ENCODE assay signal across 8 mouse cellular contexts in the genomic region with DNA sequence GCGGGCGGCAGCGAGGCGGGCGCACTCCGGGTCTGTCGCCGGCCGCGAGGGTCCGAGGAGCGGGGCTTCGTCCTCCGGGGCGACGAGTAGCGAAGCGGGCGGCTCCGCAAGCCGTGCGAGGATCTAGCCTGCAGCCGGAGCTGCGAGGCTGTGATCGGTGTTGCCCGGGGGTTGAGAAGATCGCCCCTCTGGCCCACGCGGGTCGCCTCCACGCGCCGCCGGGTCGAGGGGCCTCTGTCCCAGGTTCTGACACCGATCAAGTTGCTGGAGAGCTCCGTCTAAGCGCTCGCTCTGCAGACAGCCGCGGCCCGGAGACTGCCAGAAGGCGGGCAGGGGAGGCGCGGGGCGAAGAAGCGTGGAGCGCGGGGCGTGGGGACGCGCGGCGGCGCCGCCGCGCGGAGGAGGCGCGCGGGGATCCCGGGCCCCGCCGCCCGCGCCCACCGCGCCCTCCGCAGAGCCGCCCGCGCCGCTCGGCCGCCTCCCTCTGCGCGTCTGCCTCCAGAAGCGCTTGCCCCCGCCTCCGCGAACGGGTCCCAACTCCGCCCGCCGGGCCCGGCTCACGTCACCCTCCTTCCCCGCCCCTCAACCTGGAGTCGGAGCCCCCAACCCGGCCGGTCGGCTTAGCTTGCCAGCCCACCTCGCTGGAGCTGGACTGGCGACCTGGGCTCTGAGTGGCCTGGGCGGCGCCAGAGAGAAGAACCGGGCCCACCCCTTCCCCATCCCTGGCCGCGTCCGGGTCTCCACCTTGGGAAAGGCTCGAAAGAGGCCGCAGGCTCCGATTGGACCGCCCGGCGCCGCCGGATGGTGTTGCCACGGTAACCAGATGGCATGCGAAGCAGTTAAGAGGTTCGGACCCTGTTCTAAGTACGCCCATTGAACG. TPM values are rescaled to one million over a fixed set of nuclear protein-coding genes. Genes with fewer than 3 reads are reported as not detected.
A peak's percentile ranks its signal among the peaks of the same experiment; 100 is the strongest.
DNase-seq lines count a peak whose midpoint lies in the region; ATAC-seq and TF ChIP-seq lines count a peak whose summit lies in the region.

A gene (minus strand): TSS at position 353 of the 880 bp plus-strand sequence.

- 0 out of 2 replicates have a peak, but pooled peaks have one; percentile 9 for ATAC-seq in kidney, postnatal 0 days (replicated peaks; ENCODE audit: low FRiP score, low read depth)
- peak; percentile 27; the same call in 1 of the 2 replicates for ATAC-seq in limb, embryonic 11.5 days (ENCODE audit: insufficient number of reproducible peaks, low FRiP score, low TSS enrichment, low read depth)
- no peak for ATAC-seq in CD4-positive, CD25-positive, alpha-beta regulatory T cell, adult 4 months

- TF ChIP-seq CTCF in kidney, postnatal 0 days (IDR thresholded peaks at IDR 0.05; ENCODE audit: low read depth) = no peak

- H3K9ac ChIP-seq in kidney, postnatal 0 days (ENCODE audit: low read depth, low read length) = peak within 1 kb of the TSS; percentile 47
- peak within 1 kb of the TSS; percentile 45 for H3K9ac ChIP-seq in limb, embryonic 11.5 days (ENCODE audit: low read length)

- peaks cover 13% of the 10 kb centered on the region for H3K4me1 ChIP-seq in kidney, postnatal 0 days (replicated peaks; ENCODE audit: insufficient read depth, low read length)
- peaks cover 25% of the 10 kb centered on the region for H3K4me1 ChIP-seq in limb, embryonic 11.5 days (ENCODE audit: control insufficient read depth, insufficient read depth, low read length)

- H3K4me2 ChIP-seq in kidney, postnatal 0 days (ENCODE audit: low read length) = peak within 1 kb of the TSS; percentile 66
- peak within 1 kb of the TSS; percentile 93 for H3K4me2 ChIP-seq in limb, embryonic 11.5 days (ENCODE audit: low read depth, severe bottlenecking)

- peak within 1 kb of the TSS; percentile 40 for H3K4me3 ChIP-seq in kidney, postnatal 0 days (replicated peaks; ENCODE audit: low read depth, low read length)
- H3K4me3 ChIP-seq in limb, embryonic 11.5 days (ENCODE audit: low read depth, low read length) = peak within 1 kb of the TSS; percentile 43

- H3K9me3 ChIP-seq in kidney, postnatal 0 days (replicated peaks; ENCODE audit: low read length) = no peaks in the 10 kb centered on the region
- no peaks in the 10 kb centered on the region for H3K9me3 ChIP-seq in limb, embryonic 11.5 days (ENCODE audit: control insufficient read depth, low read length)

- no peak within 1 kb of the TSS for H3K27ac ChIP-seq in kidney, postnatal 0 days
- H3K27ac ChIP-seq in limb, embryonic 11.5 days (replicated peaks; ENCODE audit: low read depth, low read length) = no peak within 1 kb of the TSS

- no peaks in the 10 kb centered on the region for H3K36me3 ChIP-seq in kidney, postnatal 0 days (ENCODE audit: insufficient read depth, low read length)
- no peaks in the 10 kb centered on the region for H3K36me3 ChIP-seq in limb, embryonic 11.5 days (ENCODE audit: control insufficient read depth, insufficient read depth, low read length)

- H3K27me3 ChIP-seq in kidney, postnatal 0 days (ENCODE audit: insufficient read depth, low read length) = peaks cover 60% of the 10 kb centered on the region
- H3K27me3 ChIP-seq in limb, embryonic 11.5 days (ENCODE audit: control insufficient read depth, insufficient read depth, low read length) = peaks cover 52% of the 10 kb centered on the region

- WGBS in kidney, postnatal 0 days = under 1% methylated on average over 86 of the region's 114 CpGs
- under 1% methylated on average over 67 of the region's 114 CpGs for WGBS in limb, embryonic 11.5 days

- peak; percentile 40 for DNase-seq in kidney, postnatal 0 days (ENCODE audit: low spot score)
- DNase-seq in kidney, postnatal 36 days = no peak
- DNase-seq in brain, adult 2 months (ENCODE audit: low read depth, low spot score) = peak; percentile 85
- DNase-seq in frontal cortex, postnatal 14 days (ENCODE audit: low spot score in 2 of 2) = peak; percentile 57 to 63
- peak; percentile 76 for DNase-seq in limb, embryonic 11.5 days (ENCODE audit: low spot score)
- peak; percentile 75 to 78 for DNase-seq in right cerebral cortex, adult 2 months (ENCODE audit: low spot score in 2 of 2)
- DNase-seq in urinary bladder, postnatal 36 days (ENCODE audit: low spot score in 2 of 2) = no peak

RNA-seq across cellular contexts. Expression of the gene that starts here (rescaled TPM):
- polyA plus RNA-seq in kidney, postnatal 0 days (2015; fragmentation: Nextera tagmentation; extraction: Ambion mirVana) = 6.3 and 6.9 TPM in 2 replicates
- polyA plus RNA-seq in limb, embryonic 11.5 days (2014; fragmentation: Nextera tagmentation; extraction: Ambion mirVana) = 0.65 and 1.0 TPM in 2 replicates
- not detected for polyA plus RNA-seq in CD4-positive, CD25-positive, alpha-beta regulatory T cell, adult 4 months (2017; shearing (Covaris generic))

Comparison
In these comparisons a context has a peak if more than half of its experiments do, and no peak if none do; other contexts are left out.
1. DNase-seq: peak in kidney, postnatal 0 days (single experiment), brain, adult 2 months (single experiment), frontal cortex, postnatal 14 days (2 of 2), limb, embryonic 11.5 days (single experiment) and right cerebral cortex, adult 2 months (2 of 2); none in kidney, postnatal 36 days (0 of 2) and urinary bladder, postnatal 36 days (0 of 2).